Mouse (Mus musculus) stomach, postnatal 0 days (tissue): ENCODE results near the gene Shroom3.

Experiments used
- CTCF ChIP-seq: IDR thresholded peaks from 2 replicates; pipeline ENCODE4 v1.5.1; 2016; ENCODE audit warnings: antibody characterized with exemption, low read depth, mild to moderate bottlenecking, moderate library complexity
- EP300 ChIP-seq: optimal IDR thresholded peaks from 2 replicates; pipeline ENCODE3; 2016; ENCODE audit warnings: antibody characterized with exemption

GRCm38 (mm10) chr5:92683351-92683807 is at the start of gene Shroom3:
- TF ChIP-seq CTCF (no peak), EP300 (no peak)
